Mouse (Mus musculus) thymus, adult 2 months (tissue): ENCODE measurements around the gene Abhd12.

Experiments used
- CTCF ChIP-seq: fragments of 200-500 bp; IDR thresholded peaks from 2 replicates; pipeline ENCODE4 v1.5.1; 2012; ENCODE audit warnings: mild to moderate bottlenecking, control low read depth, low read length, moderate library complexity, borderline replicate concordance; ENCODE audit not compliant: control insufficient read depth, poor library complexity, insufficient read depth; ENCODE audit errors: extremely low read depth
- POLR2A ChIP-seq: fragments of 200-500 bp; IDR thresholded peaks from 2 replicates; pipeline ENCODE4 v1.6.1; 2012; ENCODE audit warnings: mild to moderate bottlenecking, low read length, control low read depth, moderate library complexity; ENCODE audit not compliant: control insufficient read depth, poor library complexity, insufficient read depth; ENCODE audit errors: extremely low read depth

DNA sequence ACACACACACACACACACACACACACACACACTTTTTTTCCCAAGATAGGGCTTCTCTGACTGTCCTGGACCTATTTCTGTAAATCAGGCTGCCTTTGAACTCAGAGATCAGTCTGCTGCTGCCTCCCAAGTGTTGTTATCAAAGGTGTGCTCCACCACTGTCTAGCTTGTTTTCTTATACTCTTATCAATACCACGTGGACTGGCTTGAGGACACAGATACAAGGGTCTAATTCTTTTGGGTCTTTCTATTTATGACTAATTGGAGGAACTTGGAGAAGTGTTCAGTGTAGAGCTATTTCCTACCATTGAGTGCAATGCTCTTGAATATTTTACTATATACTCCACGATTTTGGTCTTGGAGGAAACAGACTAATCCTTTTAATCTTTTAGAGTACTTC lies 17.2 kb downstream of the Abhd12 start:
- TF ChIP-seq CTCF, result no peak
- no peak for TF ChIP-seq POLR2A
